Mouse (Mus musculus) liver, adult 2 months (tissue): ENCODE results near the gene Enam. TPM values are rescaled to one million over a fixed set of nuclear protein-coding genes. Genes with fewer than 3 reads are reported as not detected.
A peak's percentile ranks its signal among the peaks of the same experiment; 100 is the strongest.

Experiments used
- DNase-seq: peaks from one replicate; pipeline ENCODE4 v3.0.0-alpha.2; 2011; ENCODE audit warnings: low read depth, low spot score; ENCODE audit errors: extremely low read depth
- H3K27ac ChIP-seq: fragments of 200-500 bp; replicated peaks from 2 replicates; pipeline ENCODE4 v1.5.1; 2012; ENCODE audit warnings: low read depth, mild to moderate bottlenecking, control low read depth, inconsistent platforms, low read length; ENCODE audit not compliant: insufficient read depth
- H3K27me3 ChIP-seq: fragments of 200-500 bp; 2 replicates; pipeline ENCODE4 v1.6.1; 2012; ENCODE audit warnings: mild to moderate bottlenecking, moderate library complexity, low read length, inconsistent platforms; ENCODE audit not compliant: control insufficient read depth, insufficient read depth
- H3K36me3 ChIP-seq: fragments of 200-500 bp; 2 replicates; pipeline ENCODE4 v1.6.1; 2012; ENCODE audit warnings: low read length, inconsistent platforms; ENCODE audit not compliant: control insufficient read depth, insufficient read depth
- H3K4me1 ChIP-seq: fragments of 200-500 bp; 2 replicates; pipeline ENCODE4 v1.6.1; 2011; ENCODE audit warnings: low read length; ENCODE audit not compliant: control insufficient read depth, insufficient read depth
- H3K4me3 ChIP-seq: fragments of 200-500 bp; 2 replicates; pipeline ENCODE4 v1.5.1; 2011; ENCODE audit warnings: low read depth, mild to moderate bottlenecking, control low read depth, low read length, moderate library complexity; ENCODE audit not compliant: insufficient read depth
- H3K79me2 ChIP-seq: fragments of 200-500 bp; 2 replicates; pipeline ENCODE4 v1.6.1; 2012; ENCODE audit warnings: inconsistent platforms, mild to moderate bottlenecking, low read length, moderate library complexity; ENCODE audit not compliant: control insufficient read depth, insufficient read depth
- H3K9ac ChIP-seq: fragments of 200-500 bp; 2 replicates; pipeline ENCODE4 v1.6.1; 2012; ENCODE audit warnings: low read depth, mild to moderate bottlenecking, control low read depth, inconsistent platforms, low read length
- CTCF ChIP-seq: fragments of 200-500 bp; IDR thresholded peaks from 2 replicates; pipeline ENCODE4 v1.5.1; 2011; ENCODE audit warnings: low read depth, low read length, control low read depth
- POLR2A ChIP-seq: fragments of 200-500 bp; IDR thresholded peaks from 2 replicates; pipeline ENCODE4 v1.6.1; 2011; ENCODE audit warnings: low read length, control low read depth; ENCODE audit not compliant: insufficient read depth; ENCODE audit errors: extremely low read depth
- WGBS: fragments of 180-500 bp; shearing (Covaris S2); methylation state at CpG from one replicate; pipeline ENCODE4 v1.1.7; 2018; 5-methylcytosine and 5-hydroxymethylcytosine counted together
- polyA plus RNA-seq: library from polyadenylated mRNA; depleted of rRNA; stranded (reverse); fragments of >200 nt; gene quantifications from 2 replicates; pipeline ENCODE4 v1.2.3, GENCODE M21; 2012; rRNA removed
- total RNA-seq: library from RNA; depleted of rRNA; stranded (reverse); fragments of >200 nt; gene quantifications from 2 replicates; pipeline ENCODE4 v1.2.3, GENCODE M21; 2014; rRNA removed

Enam gene
- total and polyA plus RNA-seq, 2 experiments = not detected

GRCm38 (mm10) chr5:88554086-88554886, 66.5 kb downstream of the Enam start, which contains the start of gene Utp3:
Utp3 (plus strand) TSS chr5:88554462.
- Histone ChIP-seq H3K79me2 (peaks cover 10% of the 10 kb centered on the region; the same call in 1 of the 2 replicates), H3K4me3 (peak within 1 kb of the TSS; percentile 76), H3K4me1 (peaks cover 19% of the 10 kb centered on the region), H3K36me3 (no peaks in the 10 kb centered on the region), H3K27ac (peak within 1 kb of the TSS; percentile 96), H3K9ac (peak within 1 kb of the TSS; percentile 97), H3K27me3 (no peaks in the 10 kb centered on the region)
- peak; percentile 88 for TF ChIP-seq CTCF
- peak; percentile 65; the same call in 1 of the 2 replicates for TF ChIP-seq POLR2A
- DNase-seq = peak; percentile 95
- 1% methylated on average over 75 of the region's 76 CpGs for WGBS

Other genes starting within 250 kb of the Enam start
- not detected in 2 replicates for gene Gm7714, start 219.1 kb upstream of the Enam start, total RNA-seq
- gene Gm7714, start 219.1 kb upstream of the Enam start, polyA plus RNA-seq = not detected in 2 replicates
- not detected in 2 replicates for gene Prol1, start 170.7 kb upstream of the Enam start, total RNA-seq
- not detected in 2 replicates for gene Prol1, start 170.7 kb upstream of the Enam start, polyA plus RNA-seq
- gene Amtn, start 111.9 kb upstream of the Enam start, total RNA-seq = not detected in 2 replicates
- not detected in 2 replicates for gene Amtn, start 111.9 kb upstream of the Enam start, polyA plus RNA-seq
- gene Ambn, start 32.0 kb upstream of the Enam start, total RNA-seq = not detected in 2 replicates
- not detected in 2 replicates for gene Ambn, start 32.0 kb upstream of the Enam start, polyA plus RNA-seq
- gene Jchain, start 39.9 kb downstream of the Enam start, total RNA-seq = 0.55 and 4.4 TPM in 2 replicates
- gene Jchain, start 39.9 kb downstream of the Enam start, polyA plus RNA-seq = 0.54 and 0.83 TPM in 2 replicates
- gene Utp3, start 66.5 kb downstream of the Enam start, total RNA-seq = 16.5 and 20.0 TPM in 2 replicates
- 7.4 and 7.9 TPM in 2 replicates for gene Utp3, start 66.5 kb downstream of the Enam start, polyA plus RNA-seq
- gene Rufy3, start 77.1 kb downstream of the Enam start, total RNA-seq = 27.9 and 31.6 TPM in 2 replicates
- 7.6 and 9.7 TPM in 2 replicates for gene Rufy3, start 77.1 kb downstream of the Enam start, polyA plus RNA-seq
- 54.6 and 57.9 TPM in 2 replicates for gene Grsf1, start 188.2 kb downstream of the Enam start, total RNA-seq
- gene Grsf1, start 188.2 kb downstream of the Enam start, polyA plus RNA-seq = 32.7 and 38.7 TPM in 2 replicates
- gene Mob1b, start 232.9 kb downstream of the Enam start, total RNA-seq = 14.4 and 17.4 TPM in 2 replicates
- 4.1 and 4.6 TPM in 2 replicates for gene Mob1b, start 232.9 kb downstream of the Enam start, polyA plus RNA-seq